Mouse (Mus musculus): Measurements from ENCODE around the gene Gm28171.
"Not testable (repeated sequence)": the region's sequence is repeated elsewhere in the genome, so short reads cannot be mapped to it uniquely, and the experiment has no call there.

The Gm28171 gene

DNA sequence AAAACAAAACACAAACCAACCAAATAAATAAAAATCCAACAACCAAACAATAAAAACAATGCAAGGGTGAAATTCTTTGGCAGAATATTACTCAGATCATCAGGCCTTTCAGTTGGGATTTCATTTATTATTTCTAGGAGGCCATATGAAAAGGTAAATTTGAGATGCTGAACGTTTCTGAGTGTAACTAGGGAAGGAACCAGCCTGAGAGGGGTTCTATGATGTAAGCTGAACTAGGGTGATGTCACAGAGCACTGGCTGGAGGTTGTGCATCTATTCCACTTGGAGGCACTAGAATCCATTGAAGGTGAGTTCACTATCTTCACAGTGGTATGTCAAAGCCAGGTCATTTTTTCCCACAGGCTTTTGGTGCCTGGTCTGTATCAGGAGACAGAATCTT, at the start of gene Gm28171:
TSS of gene Gm28171 (plus strand) at position 301 of the 400 bp plus-strand sequence.
- in situ Hi-C loops (cut with MboI; ENCODE audit: low sequenced_read_pairs), result not testable (repeated sequence)
